Comparison of ENCODE assay signal across 12 mouse cellular contexts in the genomic region with DNA sequence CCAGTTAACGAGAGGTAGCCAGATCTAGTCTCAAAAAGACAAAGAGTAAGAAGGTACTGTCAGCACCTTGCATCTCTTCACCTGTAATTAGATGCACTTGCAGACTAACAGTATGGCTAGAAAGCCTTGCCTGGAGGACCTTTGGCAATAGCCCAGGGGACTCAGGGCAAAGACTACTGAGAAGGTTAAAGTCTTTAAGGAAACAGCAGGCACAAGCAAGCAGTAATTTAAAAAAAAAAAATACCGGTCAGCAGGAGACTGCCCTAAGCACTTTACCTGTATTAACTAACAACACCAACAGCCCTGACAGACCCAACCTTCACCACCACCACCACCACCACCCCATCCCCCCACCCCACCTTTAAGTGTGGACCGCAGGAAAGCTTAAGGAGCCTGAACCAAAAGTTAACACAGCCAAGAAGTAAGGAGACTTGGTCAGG. TPM values are rescaled to one million over a fixed set of nuclear protein-coding genes. Genes with fewer than 3 reads are reported as not detected.
DNase-seq lines count a peak whose midpoint lies in the region; ATAC-seq and TF ChIP-seq lines count a peak whose summit lies in the region.
"Not testable (repeated sequence)": the region's sequence is repeated elsewhere in the genome, so short reads cannot be mapped to it uniquely, and the experiment has no call there.
"Had no signal": no experiment of that assay in that cellular context is flagged by ENCODE, and none has a peak within 500 bp of the region (broad histone marks: within the 10 kb centered on the region; RNA-seq: fewer than 3 reads in every experiment).

Gene Gm5475 (plus strand): TSS at position 390 of the 440 bp plus-strand sequence.

- peak within 1 kb of the TSS; percentile 84 for H3ac ChIP-seq in C2C12 (ENCODE audit: control insufficient read depth, insufficient read length, low read depth)

- not testable (repeated sequence) for H3K36me3 ChIP-seq in C2C12 (ENCODE audit: control insufficient read depth, insufficient read depth); embryonic facial prominence, embryonic 11.5 days (replicated peaks; ENCODE audit: control insufficient read depth, insufficient read depth, low read depth, low read length); forebrain, postnatal 0 days (ENCODE audit: insufficient read depth); hindbrain, embryonic 13.5 days; kidney, embryonic 14.5 days (ENCODE audit: control insufficient read depth, insufficient read depth, low read length); limb, embryonic 14.5 days (ENCODE audit: control insufficient read depth, insufficient read depth, low read length); lung, postnatal 0 days (ENCODE audit: insufficient read depth, low read length); neural tube, embryonic 13.5 days

- DNase-seq in embryonic facial prominence, embryonic 11.5 days (ENCODE audit: low spot score); forebrain, postnatal 0 days; limb, embryonic 14.5 days (ENCODE audit: low spot score); lung, postnatal 0 days (ENCODE audit: low spot score): not testable (repeated sequence)

- 22% methylated on average over 3 of the region's 3 CpGs for WGBS in embryonic facial prominence, embryonic 11.5 days
- 23% methylated on average over 3 of the region's 3 CpGs for WGBS in forebrain, postnatal 0 days
- 34% methylated on average over 3 of the region's 3 CpGs for WGBS in hindbrain, embryonic 13.5 days
- 24% methylated on average over 3 of the region's 3 CpGs for WGBS in kidney, embryonic 14.5 days
- WGBS in limb, embryonic 14.5 days = 13% methylated on average over 3 of the region's 3 CpGs
- 32% methylated on average over 3 of the region's 3 CpGs for WGBS in lung, postnatal 0 days
- WGBS in neural tube, embryonic 13.5 days = 38% methylated on average over 3 of the region's 3 CpGs

- H3K27ac ChIP-seq in embryonic facial prominence, embryonic 11.5 days (replicated peaks; ENCODE audit: low read depth, low read length); limb, embryonic 14.5 days (replicated peaks; ENCODE audit: low read depth, low read length): not testable (repeated sequence)
- peak within 1 kb of the TSS; percentile 57; the same call in 1 of the 2 replicates for H3K27ac ChIP-seq in forebrain, postnatal 0 days (ENCODE audit: low read depth, low read length)
- H3K27ac ChIP-seq in hindbrain, embryonic 13.5 days = peak within 1 kb of the TSS; percentile 55
- peak within 1 kb of the TSS; percentile 49 for H3K27ac ChIP-seq in kidney, embryonic 14.5 days (ENCODE audit: low read depth, low read length)
- H3K27ac ChIP-seq in lung, postnatal 0 days (ENCODE audit: low read length) = peak within 1 kb of the TSS; percentile 62; the same call in 1 of the 2 replicates
- H3K27ac ChIP-seq in neural tube, embryonic 13.5 days (replicated peaks) = peak within 1 kb of the TSS; percentile 52

- not testable (repeated sequence) for H3K27me3 ChIP-seq in C2C12 (ENCODE audit: control insufficient read depth, insufficient read depth, insufficient read length); embryonic facial prominence, embryonic 11.5 days (ENCODE audit: control insufficient read depth, insufficient read depth, low read length); kidney, embryonic 14.5 days (ENCODE audit: control insufficient read depth, insufficient read depth, low read length); limb, embryonic 14.5 days (ENCODE audit: control insufficient read depth, insufficient read depth, low read length); lung, postnatal 0 days (replicated peaks; ENCODE audit: insufficient read depth, low read length)
- peaks cover 20% of the 10 kb centered on the region for H3K27me3 ChIP-seq in forebrain, postnatal 0 days (ENCODE audit: insufficient read depth, low read length)
- H3K27me3 ChIP-seq in hindbrain, embryonic 13.5 days = peaks cover 30% of the 10 kb centered on the region
- peaks cover 29% of the 10 kb centered on the region for H3K27me3 ChIP-seq in neural tube, embryonic 13.5 days

- not testable (repeated sequence) for H3K9me3 ChIP-seq in embryonic facial prominence, embryonic 11.5 days (replicated peaks; ENCODE audit: control insufficient read depth, low read length); forebrain, postnatal 0 days (ENCODE audit: low read length); hindbrain, embryonic 13.5 days; kidney, embryonic 14.5 days (ENCODE audit: control insufficient read depth, low read length); limb, embryonic 14.5 days (ENCODE audit: control insufficient read depth, low read length); lung, postnatal 0 days (ENCODE audit: low read length); neural tube, embryonic 13.5 days

- H3K9ac ChIP-seq in embryonic facial prominence, embryonic 11.5 days (replicated peaks; ENCODE audit: low read length) = peak within 1 kb of the TSS; percentile 94
- H3K9ac ChIP-seq in forebrain, postnatal 0 days = peak within 1 kb of the TSS; percentile 77
- peak within 1 kb of the TSS; percentile 96 for H3K9ac ChIP-seq in hindbrain, embryonic 13.5 days
- H3K9ac ChIP-seq in kidney, embryonic 14.5 days (ENCODE audit: low read depth, low read length) = peak within 1 kb of the TSS; percentile 91
- peak within 1 kb of the TSS; percentile 84 for H3K9ac ChIP-seq in limb, embryonic 14.5 days (ENCODE audit: low read depth, low read length, severe bottlenecking)
- peak within 1 kb of the TSS; percentile 78 for H3K9ac ChIP-seq in lung, postnatal 0 days (replicated peaks; ENCODE audit: low read depth)
- peak within 1 kb of the TSS; percentile 97 for H3K9ac ChIP-seq in neural tube, embryonic 13.5 days

- ATAC-seq in embryonic facial prominence, embryonic 11.5 days (replicated peaks; ENCODE audit: insufficient number of reproducible peaks, low FRiP score, low TSS enrichment, low read depth); forebrain, postnatal 0 days; hindbrain, embryonic 13.5 days (ENCODE audit: low FRiP score); kidney, embryonic 14.5 days (ENCODE audit: low FRiP score, low TSS enrichment); limb, embryonic 14.5 days (ENCODE audit: low FRiP score, low read depth); lung, postnatal 0 days; neural tube, embryonic 13.5 days (ENCODE audit: low read depth): not testable (repeated sequence)

- H3K4me2 ChIP-seq in embryonic facial prominence, embryonic 11.5 days (ENCODE audit: low read depth, low read length) = peak within 1 kb of the TSS; percentile 90
- peak within 1 kb of the TSS; percentile 93 for H3K4me2 ChIP-seq in forebrain, postnatal 0 days (ENCODE audit: low read depth)
- peak within 1 kb of the TSS; percentile 83 for H3K4me2 ChIP-seq in hindbrain, embryonic 13.5 days
- H3K4me2 ChIP-seq in kidney, embryonic 14.5 days (replicated peaks; ENCODE audit: low read depth, low read length) = peak within 1 kb of the TSS; percentile 96
- H3K4me2 ChIP-seq in limb, embryonic 14.5 days (replicated peaks; ENCODE audit: low read depth, low read length, severe bottlenecking) = peak within 1 kb of the TSS; percentile 89
- H3K4me2 ChIP-seq in lung, postnatal 0 days (replicated peaks; ENCODE audit: low read depth, low read length) = peak within 1 kb of the TSS; percentile 95
- peak within 1 kb of the TSS; percentile 80 for H3K4me2 ChIP-seq in neural tube, embryonic 13.5 days

- not testable (repeated sequence) for TF ChIP-seq EP300 in lung, postnatal 0 days (IDR thresholded peaks at IDR 0.05)

- not testable (repeated sequence) for TF ChIP-seq CTCF in C2C12 (IDR thresholded peaks at IDR 0.05; ENCODE audit: control insufficient read depth, insufficient read depth, insufficient read length); forebrain, postnatal 0 days (IDR thresholded peaks at IDR 0.05; ENCODE audit: low read depth); lung, postnatal 0 days (IDR thresholded peaks at IDR 0.05)

- peak within 1 kb of the TSS; percentile 92 for H3K4me3 ChIP-seq in C2C12 (ENCODE audit: insufficient read depth, poor library complexity, severe bottlenecking)
- H3K4me3 ChIP-seq in embryonic facial prominence, embryonic 11.5 days (ENCODE audit: low read depth, low read length) = peak within 1 kb of the TSS; percentile 98
- H3K4me3 ChIP-seq in forebrain, postnatal 0 days (ENCODE audit: low read depth, low read length) = peak within 1 kb of the TSS; percentile 93
- H3K4me3 ChIP-seq in hindbrain, embryonic 13.5 days = peak within 1 kb of the TSS; percentile 97
- H3K4me3 ChIP-seq in kidney, embryonic 14.5 days (ENCODE audit: low read length) = peak within 1 kb of the TSS; percentile 94
- peak within 1 kb of the TSS; percentile 93 for H3K4me3 ChIP-seq in limb, embryonic 14.5 days (replicated peaks; ENCODE audit: low read length)
- H3K4me3 ChIP-seq in lung, postnatal 0 days (ENCODE audit: low read depth, low read length) = peak within 1 kb of the TSS; percentile 72
- H3K4me3 ChIP-seq in neural tube, embryonic 13.5 days = peak within 1 kb of the TSS; percentile 91

- not testable (repeated sequence) for TF ChIP-seq POLR2A in limb, embryonic 14.5 days (IDR thresholded peaks at IDR 0.05; ENCODE audit: borderline replicate concordance, extremely low read depth, insufficient read depth, insufficient read length)

- not testable (repeated sequence) for H3K4me1 ChIP-seq in embryonic facial prominence, embryonic 11.5 days (ENCODE audit: control insufficient read depth, insufficient read depth, low read length)
- peaks cover 12% of the 10 kb centered on the region; the same call in 1 of the 2 replicates for H3K4me1 ChIP-seq in forebrain, postnatal 0 days (ENCODE audit: insufficient read depth)
- H3K4me1 ChIP-seq in hindbrain, embryonic 13.5 days (replicated peaks) = peaks cover 52% of the 10 kb centered on the region
- H3K4me1 ChIP-seq in kidney, embryonic 14.5 days (ENCODE audit: control insufficient read depth, insufficient read depth, low read length) = peaks cover 46% of the 10 kb centered on the region
- H3K4me1 ChIP-seq in limb, embryonic 14.5 days (ENCODE audit: control insufficient read depth, insufficient read depth, low read length) = peaks cover 18% of the 10 kb centered on the region
- peaks cover 10% of the 10 kb centered on the region; the same call in 1 of the 2 replicates for H3K4me1 ChIP-seq in lung, postnatal 0 days (ENCODE audit: insufficient read depth, low read depth, low read length)
- peaks cover 58% of the 10 kb centered on the region for H3K4me1 ChIP-seq in neural tube, embryonic 13.5 days (replicated peaks)

- peaks cover 59% of the 10 kb centered on the region for H3K79me2 ChIP-seq in C2C12 (ENCODE audit: control insufficient read depth, insufficient read depth)

- peaks cover 45% of the 10 kb centered on the region for H3K79me3 ChIP-seq in C2C12 (ENCODE audit: low read depth)

RNA-seq across cellular contexts. Expression of gene Gm5475, which starts in this region (rescaled TPM):
- 0.02 TPM for polyA plus RNA-seq in C2C12 (2012; fragmentation: generic; extraction: Trizol)
- polyA plus RNA-seq in embryonic facial prominence, embryonic 11.5 days (2014; fragmentation: Nextera tagmentation; extraction: Ambion mirVana) = 0.08 and 0.14 TPM in 2 replicates
- total RNA-seq in forebrain, postnatal 0 days (2014; rRNA removed) = 0.08 TPM in 1 of 2 replicates, not detected in the other
- 0.09 and 0.10 TPM in 2 replicates for polyA plus RNA-seq in forebrain, postnatal 0 days (2015; fragmentation: Nextera tagmentation; extraction: Ambion mirVana)
- 0.10 and 0.14 TPM in 2 replicates for polyA plus RNA-seq in hindbrain, embryonic 13.5 days (2015; fragmentation: Nextera tagmentation; extraction: Ambion mirVana)
- 0.14 TPM in 1 of 2 replicates, not detected in the other for polyA plus RNA-seq in kidney, embryonic 14.5 days (2014; fragmentation: Nextera tagmentation; extraction: Ambion mirVana)
- polyA plus RNA-seq in limb, embryonic 14.5 days (2012; rRNA removed) = 0.03 and 0.04 TPM in 2 replicates
- polyA plus RNA-seq in limb, embryonic 14.5 days (2014; fragmentation: Nextera tagmentation; extraction: Ambion mirVana) = 0.12 TPM in 1 of 2 replicates, not detected in the other
- 0.11 and 0.12 TPM in 2 replicates for polyA plus RNA-seq in lung, postnatal 0 days (2015; fragmentation: Nextera tagmentation; extraction: Ambion mirVana)
- polyA plus RNA-seq in neural tube, embryonic 13.5 days (2015; fragmentation: Nextera tagmentation; extraction: Ambion mirVana) = 0.10 TPM in 1 of 2 replicates, not detected in the other
- total RNA-seq: adrenal gland, adult 2 months; heart, postnatal 10 days; left cerebral cortex, postnatal 4 days; monocyte, adult 5-6 weeks had no signal
